Mouse (Mus musculus) retina, embryonic 14.5 days (tissue): ENCODE measurements around the gene Bpifb9a.
"Not testable (repeated sequence)": the region's sequence is repeated elsewhere in the genome, so short reads cannot be mapped to it uniquely, and the experiment has no call there.

ENCODE experiments used
- DNase-seq: peaks from one replicate; pipeline ENCODE4 v3.0.0-alpha.2; 2015; ENCODE audit warnings: low spot score

The Bpifb9a gene

GRCm38 (mm10) chr2:154306927-154307326 lies 49.3 kb downstream of the Bpifb9a start, which contains the start of gene Bpifb9b:
Gene Bpifb9b, plus strand, starts transcription at chr2:154307227.
- not testable (repeated sequence) for DNase-seq

DNA sequence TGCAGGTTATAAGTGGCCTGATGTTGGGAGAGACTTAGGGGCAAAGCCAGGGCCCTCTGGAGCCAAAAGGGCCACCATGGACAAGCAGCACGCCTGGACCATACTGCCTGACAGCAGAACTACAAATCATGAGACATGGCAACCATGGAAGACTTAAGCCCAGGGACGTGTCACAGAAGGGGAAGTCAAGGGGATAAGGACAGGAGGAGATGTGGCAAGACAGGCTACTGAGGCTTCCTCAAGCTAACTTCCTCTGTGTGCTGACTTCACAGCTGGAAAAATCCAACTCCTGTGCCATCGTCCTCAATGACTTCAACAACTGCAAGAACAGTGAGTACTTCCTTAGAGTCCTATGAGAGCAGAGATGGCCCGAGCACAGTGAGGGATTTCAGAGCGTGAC lies 56.1 kb downstream of the Bpifb9a start:
- not testable (repeated sequence) for DNase-seq
